Comparison of ENCODE assay signal across 8 mouse cellular contexts in the genomic region with DNA sequence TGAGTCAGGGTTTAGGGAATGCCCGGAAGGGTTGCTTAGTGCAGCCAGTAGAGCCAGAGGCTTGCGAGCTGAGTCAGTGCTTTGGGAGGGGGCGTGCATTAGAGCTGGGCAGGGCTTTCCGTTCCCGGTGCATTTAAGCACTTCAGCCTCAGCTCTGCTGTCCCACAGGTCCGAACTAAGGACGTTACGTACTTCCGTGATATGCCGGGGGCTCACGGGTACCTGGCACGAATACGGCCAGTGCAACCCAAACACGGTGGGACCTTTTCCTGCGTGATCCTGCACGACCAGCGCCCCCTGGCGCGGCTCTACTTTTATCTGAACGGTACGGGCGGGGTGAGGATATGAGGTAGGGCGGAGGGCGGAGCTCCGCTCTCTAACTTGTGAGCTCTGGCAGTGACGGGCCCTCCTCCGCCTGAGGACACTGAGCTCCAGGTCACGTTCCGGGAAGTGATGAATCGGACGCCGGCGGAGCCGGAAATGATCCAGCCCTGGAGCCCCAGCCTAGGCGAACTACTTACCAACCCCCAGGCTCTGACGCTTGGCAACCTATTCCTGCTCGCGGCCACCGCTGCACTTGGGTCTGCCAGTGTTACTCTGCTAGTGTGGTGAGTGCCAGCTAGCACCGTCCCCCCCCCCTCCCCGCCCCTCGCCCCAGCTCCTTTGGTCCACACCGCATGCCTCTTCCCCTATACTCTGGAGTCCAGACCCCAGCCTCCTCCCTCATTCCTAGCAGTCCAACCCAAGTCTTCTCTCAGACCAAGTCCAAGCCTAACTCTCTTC. TPM values are rescaled to one million over a fixed set of nuclear protein-coding genes. Genes with fewer than 3 reads are reported as not detected.
A peak's percentile ranks its signal among the peaks of the same experiment; 100 is the strongest.
DNase-seq lines count a peak whose midpoint lies in the region; ATAC-seq and TF ChIP-seq lines count a peak whose summit lies in the region.

No protein-coding gene starts in this region.

- H3K4me1 ChIP-seq in G1E (ENCODE audit: insufficient read depth, low read depth, low read length) = peaks cover 13% of the 10 kb centered on the region
- H3K4me1 ChIP-seq in forebrain, embryonic 16.5 days (replicated peaks; ENCODE audit: control insufficient read depth, insufficient read depth, low read length) = peaks cover 30% of the 10 kb centered on the region
- peaks cover 47% of the 10 kb centered on the region for H3K4me1 ChIP-seq in lung, embryonic 15.5 days

- peak; percentile 97 for DNase-seq in G1E (ENCODE audit: low spot score)
- DNase-seq in cerebellum, adult 18-20 months = peak; percentile 96
- DNase-seq in heart, postnatal 36 days = peak; percentile 97
- DNase-seq in layer of hippocampus, adult 8-10 months (ENCODE audit: low spot score in 2 of 2) = peak; percentile 96 to 97
- peak; percentile 92 for DNase-seq in ovary, adult 18-20 months (ENCODE audit: low spot score)
- peak; percentile 96 for DNase-seq in thymus, postnatal 0 days (ENCODE audit: low spot score)

- peak overlapping the region; percentile 73 for H3K4me3 ChIP-seq in G1E (ENCODE audit: low read depth, low read length)
- H3K4me3 ChIP-seq in forebrain, embryonic 16.5 days (replicated peaks; ENCODE audit: low read length) = peak overlapping the region; percentile 52
- peak overlapping the region; percentile 42 for H3K4me3 ChIP-seq in lung, embryonic 15.5 days

- under 1% methylated on average over 42 of the region's 43 CpGs for WGBS in forebrain, embryonic 16.5 days
- whole genome bisulfite sequencing in lung, embryonic 15.5 days = under 1% methylated on average over 42 of the region's 43 CpGs

- peak; percentile 98 for ATAC-seq in G1E (ENCODE audit: extremely low read depth, insufficient number of reproducible peaks, low FRiP score, poor library complexity, severe bottlenecking)
- ATAC-seq in forebrain, embryonic 16.5 days = peak; percentile 96
- peak; percentile 97 for ATAC-seq in lung, embryonic 15.5 days (ENCODE audit: borderline replicate concordance, extremely low read depth, low FRiP score, low TSS enrichment)

- no peaks in the 10 kb centered on the region for H3K9me3 ChIP-seq in G1E (replicated peaks)
- H3K9me3 ChIP-seq in forebrain, embryonic 16.5 days (ENCODE audit: control insufficient read depth, low read length) = no peaks in the 10 kb centered on the region
- H3K9me3 ChIP-seq in lung, embryonic 15.5 days = no peaks in the 10 kb centered on the region

- H3K27ac ChIP-seq in forebrain, embryonic 16.5 days (ENCODE audit: low read length) = peak overlapping the region; percentile 77
- peak overlapping the region; percentile 86 for H3K27ac ChIP-seq in lung, embryonic 15.5 days

- 0 out of 2 replicates have a peak, but pooled peaks have one; percentile 22 for TF ChIP-seq CTCF in G1E (IDR thresholded peaks at IDR 0.05; ENCODE audit: low read depth, low read length)

- peak overlapping the region; percentile 62 for H3K9ac ChIP-seq in forebrain, embryonic 16.5 days (replicated peaks; ENCODE audit: low read depth, low read length)
- peak overlapping the region; percentile 34 for H3K9ac ChIP-seq in lung, embryonic 15.5 days

- peak overlapping the region; percentile 62 for H3K4me2 ChIP-seq in forebrain, embryonic 16.5 days (ENCODE audit: low read length)
- peak overlapping the region; percentile 54 for H3K4me2 ChIP-seq in lung, embryonic 15.5 days

- H3K36me3 ChIP-seq in G1E (replicated peaks) = peaks cover 22% of the 10 kb centered on the region
- H3K36me3 ChIP-seq in forebrain, embryonic 16.5 days (ENCODE audit: control insufficient read depth, insufficient read depth) = peaks cover 2% of the 10 kb centered on the region; the same call in 1 of the 2 replicates
- H3K36me3 ChIP-seq in lung, embryonic 15.5 days = peaks cover 57% of the 10 kb centered on the region

- H3K27me3 ChIP-seq in G1E (ENCODE audit: insufficient read depth, low read length) = no peaks in the 10 kb centered on the region
- H3K27me3 ChIP-seq in forebrain, embryonic 16.5 days (replicated peaks; ENCODE audit: control insufficient read depth, insufficient read depth, low read length) = no peaks in the 10 kb centered on the region
- H3K27me3 ChIP-seq in lung, embryonic 15.5 days = no peaks in the 10 kb centered on the region

- intact Hi-C loops in heart, postnatal 36 days (cut with DNase I) = loop anchor here (1.0 to 5.0 kb wide), 4 partner anchors 11 to 886 kb away; a partner anchor contains a TSS

RNA-seq across cellular contexts. Expression of a gene that starts 11.2 kb away (rescaled TPM):
- total RNA-seq in G1E (2014; fragmentation: Nextera tagmentation) = 19.9 and 32.0 TPM in 2 replicates
- 2.4 and 4.5 TPM in 2 replicates for total RNA-seq in G1E (2017)
- 5.5 and 6.4 TPM in 2 replicates for polyA plus RNA-seq in G1E (2012)
- 19.0 and 30.7 TPM in 2 replicates for polyA plus RNA-seq in forebrain, embryonic 16.5 days (2015; fragmentation: Nextera tagmentation; extraction: Ambion mirVana)
- total RNA-seq in heart, postnatal 36 days (2021) = 10 to 100 TPM; 12.6 to 13.0 TPM
- 100 to 1,000 TPM in 3 of 4 experiments, 10 to 100 TPM in 1; 88.5 to 132 (median 119) TPM for total RNA-seq in layer of hippocampus, adult 8-10 months (2022)
- 31.7 and 37.1 TPM in 2 replicates for polyA plus RNA-seq in lung, embryonic 15.5 days (2015; fragmentation: Nextera tagmentation; extraction: Ambion mirVana)
- polyA plus RNA-seq in thymus, postnatal 0 days (2015; fragmentation: Nextera tagmentation; extraction: Ambion mirVana) = 5.5 and 8.0 TPM in 2 replicates

RNA-seq across cellular contexts. Expression of a gene that starts 16.9 kb away (rescaled TPM):
- total RNA-seq in G1E (2014; fragmentation: Nextera tagmentation) (not detected in 2 replicates), G1E (2017) (0.33 TPM in 1 of 2 replicates, not detected in the other)
- not detected in 2 replicates for polyA plus RNA-seq in G1E (2012)
- polyA plus RNA-seq in forebrain, embryonic 16.5 days (2015; fragmentation: Nextera tagmentation; extraction: Ambion mirVana) = 0.32 and 0.92 TPM in 2 replicates
- total RNA-seq in heart, postnatal 36 days (2021) = under 1 TPM in 1 of 2 experiments, not detected in 1; 0.42 TPM
- under 1 TPM; 0.57 to 0.73 (median 0.60) TPM for total RNA-seq in layer of hippocampus, adult 8-10 months (2022)
- polyA plus RNA-seq in lung, embryonic 15.5 days (2015; fragmentation: Nextera tagmentation; extraction: Ambion mirVana) = 0.93 and 0.97 TPM in 2 replicates
- 0.36 and 0.40 TPM in 2 replicates for polyA plus RNA-seq in thymus, postnatal 0 days (2015; fragmentation: Nextera tagmentation; extraction: Ambion mirVana)

RNA-seq across cellular contexts. Expression of a gene that starts 45.6 kb away (rescaled TPM):
- total RNA-seq in G1E (2014; fragmentation: Nextera tagmentation) (not detected in 2 replicates), G1E (2017) (0.27 TPM in 1 of 2 replicates, not detected in the other)
- polyA plus RNA-seq in G1E (2012) = not detected in 2 replicates
- polyA plus RNA-seq in forebrain, embryonic 16.5 days (2015; fragmentation: Nextera tagmentation; extraction: Ambion mirVana) = not detected in 2 replicates
- under 1 TPM in 1 of 2 experiments, not detected in 1; 0.19 TPM for total RNA-seq in heart, postnatal 36 days (2021)
- total RNA-seq in layer of hippocampus, adult 8-10 months (2022) = not detected
- polyA plus RNA-seq in lung, embryonic 15.5 days (2015; fragmentation: Nextera tagmentation; extraction: Ambion mirVana) = 0.44 and 0.91 TPM in 2 replicates
- 0.36 TPM in 1 of 2 replicates, not detected in the other for polyA plus RNA-seq in thymus, postnatal 0 days (2015; fragmentation: Nextera tagmentation; extraction: Ambion mirVana)

RNA-seq across cellular contexts. Expression of a gene that starts 49.5 kb away (rescaled TPM):
- total RNA-seq in G1E (2014; fragmentation: Nextera tagmentation) = not detected in 2 replicates
- total RNA-seq in G1E (2017) = 0.16 TPM in 1 of 2 replicates, not detected in the other
- not detected in 2 replicates for polyA plus RNA-seq in G1E (2012)
- polyA plus RNA-seq in forebrain, embryonic 16.5 days (2015; fragmentation: Nextera tagmentation; extraction: Ambion mirVana) = not detected in 2 replicates
- total RNA-seq in heart, postnatal 36 days (2021) = not detected
- not detected for total RNA-seq in layer of hippocampus, adult 8-10 months (2022)
- polyA plus RNA-seq in lung, embryonic 15.5 days (2015; fragmentation: Nextera tagmentation; extraction: Ambion mirVana) = 1.4 and 1.5 TPM in 2 replicates
- polyA plus RNA-seq in thymus, postnatal 0 days (2015; fragmentation: Nextera tagmentation; extraction: Ambion mirVana) = 0.22 and 0.34 TPM in 2 replicates

RNA-seq across cellular contexts. Expression of a gene that starts 49.5 kb away (rescaled TPM):
- total RNA-seq in G1E (2014; fragmentation: Nextera tagmentation) = not detected in 2 replicates
- not detected in 2 replicates for total RNA-seq in G1E (2017)
- not detected in 2 replicates for polyA plus RNA-seq in G1E (2012)
- polyA plus RNA-seq in forebrain, embryonic 16.5 days (2015; fragmentation: Nextera tagmentation; extraction: Ambion mirVana) = not detected in 2 replicates
- not detected for total RNA-seq in heart, postnatal 36 days (2021)
- total RNA-seq in layer of hippocampus, adult 8-10 months (2022) = not detected
- polyA plus RNA-seq in lung, embryonic 15.5 days (2015; fragmentation: Nextera tagmentation; extraction: Ambion mirVana) = not detected in 2 replicates
- not detected in 2 replicates for polyA plus RNA-seq in thymus, postnatal 0 days (2015; fragmentation: Nextera tagmentation; extraction: Ambion mirVana)

Comparison
In these comparisons a context has a peak if more than half of its experiments do, and no peak if none do; other contexts are left out.
1. Peak in every context shown above with its lines: DNase-seq, ATAC-seq, H3K4me3 ChIP-seq and H3K27ac ChIP-seq.